27 mouse cellular contexts compared by ENCODE assay signal in genomic region chr6:50929503-50929902, GRCm38 (mm10).
DNase-seq lines count a peak whose midpoint lies in the region; ATAC-seq lines count a peak whose summit lies in the region.
"Had no signal": no experiment of that assay in that cellular context is flagged by ENCODE, and none has a peak within 500 bp of the region (broad histone marks: within the 10 kb centered on the region; RNA-seq: fewer than 3 reads in every experiment).

No protein-coding gene starts in this region.

- 85% methylated on average over 9 of the region's 9 CpGs for WGBS in hindbrain, embryonic 10.5 days
- WGBS in hindbrain, embryonic 12.5 days: 86% methylated on average over 9 of the region's 9 CpGs
- 23% methylated on average over 9 of the region's 9 CpGs for WGBS in kidney, embryonic 16.5 days
- 93% methylated on average over 9 of the region's 9 CpGs for WGBS in midbrain, embryonic 10.5 days
- WGBS in midbrain, embryonic 11.5 days: 89% methylated on average over 9 of the region's 9 CpGs

- H3K4me3 ChIP-seq in hindbrain, embryonic 10.5 days: no peak overlapping the region
- H3K4me3 ChIP-seq in hindbrain, embryonic 12.5 days: no peak overlapping the region
- no peak overlapping the region for H3K4me3 ChIP-seq in kidney, embryonic 16.5 days (ENCODE audit: low read length)
- H3K4me3 ChIP-seq in midbrain, embryonic 10.5 days: no peak overlapping the region
- H3K4me3 ChIP-seq in midbrain, embryonic 11.5 days (ENCODE audit: low read depth, low read length): no peak overlapping the region
- H3K4me3 ChIP-seq: embryonic facial prominence, embryonic 13.5 days; forebrain, embryonic 10.5 days; forebrain, embryonic 13.5 days; heart, embryonic 12.5 days; heart, embryonic 15.5 days; hindbrain, embryonic 15.5 days had no signal

- peaks cover 13% of the 10 kb centered on the region for H3K4me1 ChIP-seq in hindbrain, embryonic 10.5 days (replicated peaks)
- H3K4me1 ChIP-seq in hindbrain, embryonic 12.5 days: peaks cover 13% of the 10 kb centered on the region
- H3K4me1 ChIP-seq in kidney, embryonic 16.5 days (ENCODE audit: insufficient read depth, low read length): peaks cover 13% of the 10 kb centered on the region
- H3K4me1 ChIP-seq in midbrain, embryonic 10.5 days: peaks cover 15% of the 10 kb centered on the region
- H3K4me1 ChIP-seq in midbrain, embryonic 11.5 days (ENCODE audit: control insufficient read depth, insufficient read depth, low read length): no peaks in the 10 kb centered on the region
- H3K4me1 ChIP-seq: heart, embryonic 12.5 days; heart, embryonic 15.5 days had no signal

- no peaks in the 10 kb centered on the region; the same call in 1 of the 2 replicates for H3K27me3 ChIP-seq in hindbrain, embryonic 10.5 days (ENCODE audit: insufficient read depth, poor library complexity, severe bottlenecking)
- H3K27me3 ChIP-seq in hindbrain, embryonic 12.5 days: no peaks in the 10 kb centered on the region
- H3K27me3 ChIP-seq in kidney, embryonic 16.5 days (ENCODE audit: insufficient read depth, low read length): no peaks in the 10 kb centered on the region
- peaks cover 4% of the 10 kb centered on the region; the same call in 1 of the 2 replicates for H3K27me3 ChIP-seq in midbrain, embryonic 10.5 days (ENCODE audit: low read depth, poor library complexity, severe bottlenecking)
- H3K27me3 ChIP-seq in midbrain, embryonic 11.5 days (ENCODE audit: control insufficient read depth, insufficient read depth, low read length): no peaks in the 10 kb centered on the region
- H3K27me3 ChIP-seq: CH12.LX; forebrain, embryonic 13.5 days; hindbrain, embryonic 15.5 days had no signal

- DNase-seq in hindbrain, embryonic 10.5 days (ENCODE audit: low spot score): no peak
- no peak for DNase-seq in kidney, adult 8-10 months
- DNase-seq in midbrain, embryonic 10.5 days (ENCODE audit: low spot score): no peak
- no peak for DNase-seq in midbrain, embryonic 11.5 days (ENCODE audit: low spot score, missing footprints)
- no peak for DNase-seq in ovary, postnatal 36 days (ENCODE audit: low spot score)
- DNase-seq: adrenal gland, postnatal 10 days; adrenal gland, postnatal 36 days; B cell, adult 2 months; cerebellum, adult 18-20 months; cerebellum, adult 9-10 months; cerebellum, postnatal 14 days; gastrocnemius, postnatal 10 days; gastrocnemius, postnatal 36 days; heart, postnatal 10 days; heart, postnatal 36 days had no signal

- H3K4me2 ChIP-seq in hindbrain, embryonic 12.5 days (replicated peaks): no peak overlapping the region
- H3K4me2 ChIP-seq in kidney, embryonic 16.5 days (replicated peaks; ENCODE audit: low read depth, low read length): no peak overlapping the region
- no peak overlapping the region for H3K4me2 ChIP-seq in midbrain, embryonic 11.5 days
- H3K4me2 ChIP-seq: embryonic facial prominence, embryonic 13.5 days; forebrain, embryonic 13.5 days; heart, embryonic 12.5 days; heart, embryonic 15.5 days; hindbrain, embryonic 15.5 days had no signal

- no peaks in the 10 kb centered on the region for H3K36me3 ChIP-seq in hindbrain, embryonic 10.5 days
- no peaks in the 10 kb centered on the region for H3K36me3 ChIP-seq in hindbrain, embryonic 12.5 days
- H3K36me3 ChIP-seq in kidney, embryonic 16.5 days (ENCODE audit: insufficient read depth, low read length): no peaks in the 10 kb centered on the region
- H3K36me3 ChIP-seq in midbrain, embryonic 10.5 days: no peaks in the 10 kb centered on the region
- H3K36me3 ChIP-seq in midbrain, embryonic 11.5 days (ENCODE audit: control insufficient read depth, insufficient read depth, low read length): no peaks in the 10 kb centered on the region
- H3K36me3 ChIP-seq: embryonic facial prominence, embryonic 13.5 days; forebrain, embryonic 10.5 days; G1E; heart, embryonic 12.5 days; heart, embryonic 15.5 days; hindbrain, embryonic 15.5 days had no signal

- peak overlapping the region; percentile 18; the same call in 1 of the 2 replicates for H3K27ac ChIP-seq in hindbrain, embryonic 10.5 days
- no peak overlapping the region for H3K27ac ChIP-seq in hindbrain, embryonic 12.5 days
- peak overlapping the region; percentile 6; the same call in 1 of the 2 replicates for H3K27ac ChIP-seq in kidney, embryonic 16.5 days (ENCODE audit: low read length)
- H3K27ac ChIP-seq in midbrain, embryonic 10.5 days (replicated peaks): 0 out of 2 replicates have a peak overlapping the region, but pooled peaks have one; percentile 23
- no peak overlapping the region for H3K27ac ChIP-seq in midbrain, embryonic 11.5 days (ENCODE audit: low read depth, low read length)
- H3K27ac ChIP-seq: forebrain, embryonic 10.5 days; forebrain, embryonic 13.5 days; heart, embryonic 15.5 days; hindbrain, embryonic 15.5 days had no signal

- peaks cover 4% of the 10 kb centered on the region; the same call in 1 of the 2 replicates for H3K9me3 ChIP-seq in hindbrain, embryonic 10.5 days
- H3K9me3 ChIP-seq in hindbrain, embryonic 12.5 days (replicated peaks): 0 out of 2 replicates have a peak, but pooled peaks cover 3% of the 10 kb centered on the region
- H3K9me3 ChIP-seq in kidney, embryonic 16.5 days (ENCODE audit: low read length): peaks cover 4% of the 10 kb centered on the region; the same call in 1 of the 2 replicates
- H3K9me3 ChIP-seq in midbrain, embryonic 10.5 days (replicated peaks): peaks cover 4% of the 10 kb centered on the region
- H3K9me3 ChIP-seq in midbrain, embryonic 11.5 days (ENCODE audit: control insufficient read depth, low read length): no peaks in the 10 kb centered on the region
- H3K9me3 ChIP-seq: forebrain, embryonic 13.5 days; G1E; heart, embryonic 15.5 days had no signal

- no peak overlapping the region for H3K9ac ChIP-seq in hindbrain, embryonic 12.5 days
- H3K9ac ChIP-seq in kidney, embryonic 16.5 days (replicated peaks; ENCODE audit: low read length): no peak overlapping the region
- H3K9ac ChIP-seq in midbrain, embryonic 11.5 days (ENCODE audit: low read length): no peak overlapping the region
- H3K9ac ChIP-seq: embryonic facial prominence, embryonic 13.5 days; forebrain, embryonic 13.5 days; heart, embryonic 12.5 days; heart, embryonic 15.5 days; hindbrain, embryonic 15.5 days had no signal

- ATAC-seq in hindbrain, embryonic 12.5 days (ENCODE audit: low FRiP score): no peak
- ATAC-seq in kidney, embryonic 16.5 days (ENCODE audit: low FRiP score, low TSS enrichment): peak; percentile 62
- no peak for ATAC-seq in midbrain, embryonic 11.5 days (ENCODE audit: low FRiP score)
- ATAC-seq: forebrain, embryonic 13.5 days; forebrain, embryonic 16.5 days; Patski had no signal

Comparison
In these comparisons a context has a peak if more than half of its experiments do, and no peak if none do; other contexts are left out.
1. H3K27ac ChIP-seq: peak in hindbrain, embryonic 10.5 days (single experiment), kidney, embryonic 16.5 days (single experiment) and midbrain, embryonic 10.5 days (single experiment); none in hindbrain, embryonic 12.5 days (single experiment) and midbrain, embryonic 11.5 days (single experiment).